Mouse (Mus musculus): ENCODE results near the gene Gm19426. TPM values are rescaled to one million over a fixed set of nuclear protein-coding genes. Genes with fewer than 3 reads are reported as not detected.

Gene Gm19426
- polyA plus RNA-seq, 1 experiment from 2014 or later = 6.9 TPM

DNA sequence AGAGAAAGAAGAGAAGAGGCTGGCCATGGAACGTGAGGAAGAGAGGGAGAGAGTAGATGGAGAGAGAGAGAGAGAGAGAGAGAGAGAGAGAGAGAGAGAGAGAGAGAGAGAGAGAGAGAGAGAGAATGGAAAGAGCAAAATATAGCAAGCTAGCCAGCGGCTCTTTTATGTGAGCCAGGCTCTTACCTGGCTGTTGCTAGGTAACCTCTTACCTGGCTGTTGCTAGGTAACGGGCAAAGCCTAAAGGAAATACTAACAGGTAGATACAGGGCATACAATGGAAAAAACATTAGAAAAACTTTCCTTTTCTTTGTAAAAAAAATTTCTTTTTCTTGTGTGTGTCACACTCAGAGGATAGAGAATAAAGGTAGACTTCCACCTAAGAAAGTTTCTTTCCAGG is 34.3 kb upstream of the Gm19426 start:
- Histone ChIP-seq H3K4me3 (ENCODE audit: low read depth, low read length) (no peak overlapping the region), H3K9me3 (replicated peaks; ENCODE audit: control insufficient read depth, low read length) (no peaks in the 10 kb centered on the region), H3K36me3 (ENCODE audit: control insufficient read depth, insufficient read depth, low read length) (no peaks in the 10 kb centered on the region), H3K27ac (ENCODE audit: low read depth, low read length) (no peak overlapping the region), H3K4me1 (ENCODE audit: control insufficient read depth, insufficient read depth, low read length) (peaks cover 7% of the 10 kb centered on the region; the same call in 1 of the 2 replicates), H3K27me3 (ENCODE audit: control insufficient read depth, insufficient read depth, low read length) (no peaks in the 10 kb centered on the region), H3K4me2 (no peak overlapping the region), H3K9ac (ENCODE audit: low read depth, low read length) (no peak overlapping the region)
- ATAC-seq (replicated peaks; ENCODE audit: insufficient number of reproducible peaks, low FRiP score, low TSS enrichment) = no peak
- 64% methylated on average over 3 of the region's 3 CpGs for WGBS (ENCODE audit: insufficient replicate concordance)

GRCm38 (mm10) chr2:84775665-84776064 is 32.2 kb upstream of the Gm19426 start:
- no peaks in the 10 kb centered on the region for H3K36me3 ChIP-seq (ENCODE audit: control insufficient read depth, insufficient read depth, low read length)
- H3K9ac ChIP-seq (ENCODE audit: low read depth, low read length) = no peak overlapping the region
- H3K4me2 ChIP-seq = no peak overlapping the region
- H3K27me3 ChIP-seq (ENCODE audit: control insufficient read depth, insufficient read depth, low read length) = no peaks in the 10 kb centered on the region
- H3K27ac ChIP-seq (ENCODE audit: low read depth, low read length) = no peak overlapping the region
- no peak overlapping the region for H3K4me3 ChIP-seq (ENCODE audit: low read depth, low read length)
- WGBS (ENCODE audit: insufficient replicate concordance) = 81% methylated on average over 6 of the region's 6 CpGs
- no peak for ATAC-seq (replicated peaks; ENCODE audit: insufficient number of reproducible peaks, low FRiP score, low TSS enrichment)
- no peaks in the 10 kb centered on the region for H3K9me3 ChIP-seq (replicated peaks; ENCODE audit: control insufficient read depth, low read length)
- H3K4me1 ChIP-seq (ENCODE audit: control insufficient read depth, insufficient read depth, low read length) = peaks cover 7% of the 10 kb centered on the region; the same call in 1 of the 2 replicates

DNA sequence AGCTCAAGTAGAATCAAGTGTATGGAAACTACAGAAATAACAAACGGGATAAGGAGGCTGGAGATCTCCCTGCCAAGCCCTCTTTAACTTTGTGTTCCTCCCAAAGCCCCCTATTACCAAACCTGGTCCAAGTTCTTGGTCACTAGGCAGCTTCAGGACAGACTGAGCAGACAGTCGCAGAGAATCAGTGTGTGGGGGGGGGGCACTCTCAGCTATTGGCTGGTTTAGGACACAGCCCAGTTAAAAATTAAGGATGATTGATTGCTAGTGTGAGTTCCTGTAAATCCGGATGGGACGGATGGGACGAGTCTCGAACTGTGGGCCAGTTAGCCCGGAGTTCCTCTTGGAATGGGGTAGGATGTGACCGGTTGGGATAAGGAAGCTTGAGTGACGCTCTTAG is 31.8 kb upstream of the Gm19426 start, which contains the start of gene Serping1:
Serping1 (minus strand) TSS at position 204 of the 400 bp plus-strand sequence.
- H3K4me1 ChIP-seq (ENCODE audit: control insufficient read depth, insufficient read depth, low read length) = peaks cover 7% of the 10 kb centered on the region; the same call in 1 of the 2 replicates
- 58% methylated on average over 9 of the region's 9 CpGs for WGBS (ENCODE audit: insufficient replicate concordance)
- no peaks in the 10 kb centered on the region for H3K9me3 ChIP-seq (replicated peaks; ENCODE audit: control insufficient read depth, low read length)
- H3K9ac ChIP-seq (ENCODE audit: low read depth, low read length) = peak within 1 kb of the TSS; percentile 40; the same call in 1 of the 2 replicates
- 0 out of 2 replicates have a peak within 1 kb of the TSS, but pooled peaks have one; percentile 5 for H3K27ac ChIP-seq (ENCODE audit: low read depth, low read length)
- H3K27me3 ChIP-seq (ENCODE audit: control insufficient read depth, insufficient read depth, low read length) = no peaks in the 10 kb centered on the region
- H3K4me3 ChIP-seq (ENCODE audit: low read depth, low read length) = peak within 1 kb of the TSS; percentile 30
- H3K36me3 ChIP-seq (ENCODE audit: control insufficient read depth, insufficient read depth, low read length) = no peaks in the 10 kb centered on the region
- H3K4me2 ChIP-seq = peak within 1 kb of the TSS; percentile 55
- no peak for ATAC-seq (replicated peaks; ENCODE audit: insufficient number of reproducible peaks, low FRiP score, low TSS enrichment)

GRCm38 (mm10) chr2:84774751-84775150 is 31.3 kb upstream of the Gm19426 start:
- peak overlapping the region; percentile 30 for H3K4me3 ChIP-seq (ENCODE audit: low read depth, low read length)
- peak; percentile 79 for ATAC-seq (replicated peaks; ENCODE audit: insufficient number of reproducible peaks, low FRiP score, low TSS enrichment)
- H3K9ac ChIP-seq (ENCODE audit: low read depth, low read length) = peak overlapping the region; percentile 40; the same call in 1 of the 2 replicates
- H3K4me2 ChIP-seq = peak overlapping the region; percentile 55
- peaks cover 7% of the 10 kb centered on the region; the same call in 1 of the 2 replicates for H3K4me1 ChIP-seq (ENCODE audit: control insufficient read depth, insufficient read depth, low read length)
- H3K36me3 ChIP-seq (ENCODE audit: control insufficient read depth, insufficient read depth, low read length) = no peaks in the 10 kb centered on the region
- H3K27ac ChIP-seq (ENCODE audit: low read depth, low read length) = 0 out of 2 replicates have a peak overlapping the region, but pooled peaks have one; percentile 5
- H3K9me3 ChIP-seq (replicated peaks; ENCODE audit: control insufficient read depth, low read length) = no peaks in the 10 kb centered on the region
- WGBS (ENCODE audit: insufficient replicate concordance) = 1% methylated on average over 15 of the region's 15 CpGs
- H3K27me3 ChIP-seq (ENCODE audit: control insufficient read depth, insufficient read depth, low read length) = no peaks in the 10 kb centered on the region

GRCm38 (mm10) chr2:84773195-84773594 is 29.7 kb upstream of the Gm19426 start:
- Histone ChIP-seq H3K4me3 (ENCODE audit: low read depth, low read length) (no peak overlapping the region), H3K9me3 (replicated peaks; ENCODE audit: control insufficient read depth, low read length) (no peaks in the 10 kb centered on the region), H3K36me3 (ENCODE audit: control insufficient read depth, insufficient read depth, low read length) (no peaks in the 10 kb centered on the region), H3K4me2 (no peak overlapping the region), H3K27ac (ENCODE audit: low read depth, low read length) (no peak overlapping the region), H3K9ac (ENCODE audit: low read depth, low read length) (no peak overlapping the region), H3K4me1 (ENCODE audit: control insufficient read depth, insufficient read depth, low read length) (peaks cover 7% of the 10 kb centered on the region; the same call in 1 of the 2 replicates), H3K27me3 (ENCODE audit: control insufficient read depth, insufficient read depth, low read length) (no peaks in the 10 kb centered on the region)
- ATAC-seq (replicated peaks; ENCODE audit: insufficient number of reproducible peaks, low FRiP score, low TSS enrichment) = no peak
- 69% methylated on average over 5 of the region's 5 CpGs for WGBS (ENCODE audit: insufficient replicate concordance)

DNA sequence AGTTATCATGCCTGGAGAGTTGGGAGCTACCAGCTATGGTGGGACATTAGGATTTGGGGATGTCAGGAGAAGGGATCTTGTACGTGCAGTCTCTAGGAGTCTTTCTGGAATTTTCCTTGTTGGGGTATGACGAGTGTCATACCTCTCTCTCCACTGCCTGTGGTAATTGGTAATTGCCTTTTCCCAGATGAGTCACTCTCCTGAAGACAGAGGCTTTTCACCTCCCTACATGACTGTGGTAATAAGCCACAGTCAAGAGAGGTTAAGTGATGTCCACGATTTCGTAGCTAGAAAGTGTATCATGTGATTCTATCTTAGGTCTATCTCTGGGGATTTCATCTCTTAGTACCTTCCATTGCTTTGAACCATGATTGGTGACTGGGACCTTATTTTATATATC is 29.0 kb upstream of the Gm19426 start:
- 77% methylated on average over 4 of the region's 4 CpGs for WGBS (ENCODE audit: insufficient replicate concordance)
- H3K9ac ChIP-seq (ENCODE audit: low read depth, low read length) = no peak overlapping the region
- H3K27ac ChIP-seq (ENCODE audit: low read depth, low read length) = no peak overlapping the region
- H3K4me1 ChIP-seq (ENCODE audit: control insufficient read depth, insufficient read depth, low read length) = peaks cover 7% of the 10 kb centered on the region; the same call in 1 of the 2 replicates
- no peak overlapping the region for H3K4me3 ChIP-seq (ENCODE audit: low read depth, low read length)
- H3K4me2 ChIP-seq = no peak overlapping the region
- H3K9me3 ChIP-seq (replicated peaks; ENCODE audit: control insufficient read depth, low read length) = no peaks in the 10 kb centered on the region
- no peak for ATAC-seq (replicated peaks; ENCODE audit: insufficient number of reproducible peaks, low FRiP score, low TSS enrichment)
- no peaks in the 10 kb centered on the region for H3K27me3 ChIP-seq (ENCODE audit: control insufficient read depth, insufficient read depth, low read length)
- H3K36me3 ChIP-seq (ENCODE audit: control insufficient read depth, insufficient read depth, low read length) = no peaks in the 10 kb centered on the region

- peaks cover 7% of the 10 kb centered on the region; the same call in 1 of the 2 replicates for H3K4me1 ChIP-seq (ENCODE audit: control insufficient read depth, insufficient read depth, low read length)
- H3K27me3 ChIP-seq (ENCODE audit: control insufficient read depth, insufficient read depth, low read length) = no peaks in the 10 kb centered on the region
- H3K4me2 ChIP-seq = no peak overlapping the region
- no peak overlapping the region for H3K4me3 ChIP-seq (ENCODE audit: low read depth, low read length)
- no peak for ATAC-seq (replicated peaks; ENCODE audit: insufficient number of reproducible peaks, low FRiP score, low TSS enrichment)
- no peak overlapping the region for H3K9ac ChIP-seq (ENCODE audit: low read depth, low read length)
- H3K9me3 ChIP-seq (replicated peaks; ENCODE audit: control insufficient read depth, low read length) = no peaks in the 10 kb centered on the region
- WGBS (ENCODE audit: insufficient replicate concordance) = 66% methylated on average over 6 of the region's 6 CpGs
- H3K27ac ChIP-seq (ENCODE audit: low read depth, low read length) = no peak overlapping the region
- H3K36me3 ChIP-seq (ENCODE audit: control insufficient read depth, insufficient read depth, low read length) = no peaks in the 10 kb centered on the region
Measured at GRCm38 (mm10) chr2:84770501-84770900, 27.0 kb upstream of the Gm19426 start.

- no peak overlapping the region for H3K9ac ChIP-seq (ENCODE audit: low read depth, low read length)
- no peak overlapping the region for H3K4me2 ChIP-seq
- H3K27ac ChIP-seq (ENCODE audit: low read depth, low read length) = no peak overlapping the region
- no peaks in the 10 kb centered on the region for H3K36me3 ChIP-seq (ENCODE audit: control insufficient read depth, insufficient read depth, low read length)
- no peak overlapping the region for H3K4me3 ChIP-seq (ENCODE audit: low read depth, low read length)
- H3K9me3 ChIP-seq (replicated peaks; ENCODE audit: control insufficient read depth, low read length) = no peaks in the 10 kb centered on the region
- ATAC-seq (replicated peaks; ENCODE audit: insufficient number of reproducible peaks, low FRiP score, low TSS enrichment) = no peak
- no peaks in the 10 kb centered on the region for H3K4me1 ChIP-seq (ENCODE audit: control insufficient read depth, insufficient read depth, low read length)
- 63% methylated on average over 1 of the region's 1 CpGs for WGBS (ENCODE audit: insufficient replicate concordance)
- no peaks in the 10 kb centered on the region for H3K27me3 ChIP-seq (ENCODE audit: control insufficient read depth, insufficient read depth, low read length)
Measured at GRCm38 (mm10) chr2:84762818-84763217, 19.4 kb upstream of the Gm19426 start.

GRCm38 (mm10) chr2:84762295-84762694 is 18.8 kb upstream of the Gm19426 start:
- Histone ChIP-seq H3K9me3 (replicated peaks; ENCODE audit: control insufficient read depth, low read length) (no peaks in the 10 kb centered on the region), H3K4me3 (ENCODE audit: low read depth, low read length) (no peak overlapping the region), H3K9ac (ENCODE audit: low read depth, low read length) (no peak overlapping the region), H3K36me3 (ENCODE audit: control insufficient read depth, insufficient read depth, low read length) (no peaks in the 10 kb centered on the region), H3K4me1 (ENCODE audit: control insufficient read depth, insufficient read depth, low read length) (no peaks in the 10 kb centered on the region), H3K27ac (ENCODE audit: low read depth, low read length) (no peak overlapping the region), H3K4me2 (no peak overlapping the region), H3K27me3 (ENCODE audit: control insufficient read depth, insufficient read depth, low read length) (no peaks in the 10 kb centered on the region)
- no peak for ATAC-seq (replicated peaks; ENCODE audit: insufficient number of reproducible peaks, low FRiP score, low TSS enrichment)
- WGBS (ENCODE audit: insufficient replicate concordance) = 66% methylated on average over 4 of the region's 4 CpGs
